Mouse (Mus musculus) spleen, adult 2 months (tissue): ENCODE results near the gene Rhoc. TPM values are rescaled to one million over a fixed set of nuclear protein-coding genes. Genes with fewer than 3 reads are reported as not detected.
A peak's percentile ranks its signal among the peaks of the same experiment; 100 is the strongest.

Experiments used
- DNase-seq, 2 experiments: peaks; one replicate each; pipeline versions ENCODE4 v3.0.0 to v3.0.0-alpha.2; 2012 to 2021; ENCODE audit warnings: low spot score in 2 of 2, low read depth in 1 of 2
- H3K27ac ChIP-seq: fragments of 200-500 bp; 2 replicates; pipeline ENCODE4 v1.5.1; 2012; ENCODE audit warnings: low read length, inconsistent platforms; ENCODE audit not compliant: insufficient read depth
- H3K27me3 ChIP-seq: fragments of 200-500 bp; 2 replicates; pipeline ENCODE4 v1.6.1; 2012; ENCODE audit warnings: mild to moderate bottlenecking, moderate library complexity, low read length, inconsistent platforms; ENCODE audit not compliant: control insufficient read depth, insufficient read depth
- H3K36me3 ChIP-seq: fragments of 200-500 bp; 2 replicates; pipeline ENCODE4 v1.6.1; 2012; ENCODE audit warnings: mild to moderate bottlenecking, low read length, inconsistent platforms; ENCODE audit not compliant: control insufficient read depth, insufficient read depth
- H3K4me1 ChIP-seq: fragments of 200-500 bp; 2 replicates; pipeline ENCODE4 v1.6.1; 2011; ENCODE audit warnings: inconsistent platforms; ENCODE audit not compliant: control insufficient read depth, insufficient read depth, insufficient read length
- H3K4me3 ChIP-seq: fragments of 200-500 bp; 2 replicates; pipeline ENCODE4 v1.5.1; 2011; ENCODE audit warnings: mild to moderate bottlenecking, inconsistent platforms; ENCODE audit not compliant: insufficient read depth, insufficient read length; ENCODE audit errors: extremely low read depth
- CTCF ChIP-seq: fragments of 200-500 bp; IDR thresholded peaks from 2 replicates; pipeline ENCODE4 v1.5.1; 2011; ENCODE audit warnings: mild to moderate bottlenecking, inconsistent platforms; ENCODE audit not compliant: insufficient read depth, insufficient read length, insufficient replicate concordance; ENCODE audit errors: extremely low read depth
- POLR2A ChIP-seq: fragments of 200-500 bp; IDR thresholded peaks from 2 replicates; pipeline ENCODE4 v1.6.1; 2011; ENCODE audit warnings: low read depth, low read length, inconsistent platforms
- WGBS: fragments of 180-500 bp; shearing (Covaris S2); methylation state at CpG from one replicate; pipeline ENCODE4 v1.1.7; 2018; 5-methylcytosine and 5-hydroxymethylcytosine counted together
- polyA plus RNA-seq: library from polyadenylated mRNA; depleted of rRNA; stranded (reverse); fragments of >200 nt; gene quantifications from 2 replicates; pipeline ENCODE4 v1.2.3, GENCODE M21; 2012

Gene Rhoc
- polyA plus RNA-seq, 1 experiment: 15.1 TPM

- Histone ChIP-seq H3K4me1 (peaks cover 24% of the 10 kb centered on the region; the same call in 1 of the 2 replicates), H3K4me3 (no peak overlapping the region), H3K27ac (no peak overlapping the region), H3K27me3 (peaks cover 10% of the 10 kb centered on the region), H3K36me3 (no peaks in the 10 kb centered on the region)
- DNase-seq: no peak
- WGBS: 95% methylated on average over 6 of the region's 6 CpGs
- TF ChIP-seq CTCF: no peak
- TF ChIP-seq POLR2A: no peak
Measured at GRCm38 (mm10) chr3:104785284-104785683, 2.9 kb upstream of the Rhoc start.

- H3K4me3 ChIP-seq: peak overlapping the region; percentile 58
- no peak overlapping the region for H3K27ac ChIP-seq
- no peak for TF ChIP-seq POLR2A
- TF ChIP-seq CTCF: peak; percentile 44; the same call in 1 of the 2 replicates
- peak in 1 of 2 experiments; percentile 35 for DNase-seq
- H3K36me3 ChIP-seq: no peaks in the 10 kb centered on the region
- WGBS: 3% methylated on average over 44 of the region's 52 CpGs
- peaks cover 12% of the 10 kb centered on the region; the same call in 1 of the 2 replicates for H3K4me1 ChIP-seq
- 0 out of 2 replicates have a peak, but pooled peaks cover 2% of the 10 kb centered on the region for H3K27me3 ChIP-seq
Measured at GRCm38 (mm10) chr3:104788561-104789311, 561 bp downstream of the Rhoc start.

GRCm38 (mm10) chr3:104789312-104789605 lies 1.1 kb downstream of the Rhoc start:
- Histone ChIP-seq H3K27me3 (0 out of 2 replicates have a peak, but pooled peaks cover 2% of the 10 kb centered on the region), H3K4me3 (peak overlapping the region; percentile 58), H3K27ac (no peak overlapping the region), H3K36me3 (no peaks in the 10 kb centered on the region), H3K4me1 (peaks cover 7% of the 10 kb centered on the region; the same call in 1 of the 2 replicates)
- TF ChIP-seq CTCF (no peak), POLR2A (no peak)
- WGBS: 46% methylated on average over 10 of the region's 10 CpGs
- no peak for DNase-seq

- 0 out of 2 replicates have a peak, but pooled peaks cover 2% of the 10 kb centered on the region for H3K27me3 ChIP-seq
- 78% methylated on average over 13 of the region's 13 CpGs for WGBS
- TF ChIP-seq POLR2A (no peak), CTCF (no peak)
- H3K36me3 ChIP-seq: peaks cover 3% of the 10 kb centered on the region; the same call in 1 of the 2 replicates
- no peak overlapping the region for H3K27ac ChIP-seq
- H3K4me1 ChIP-seq: peaks cover 5% of the 10 kb centered on the region; the same call in 1 of the 2 replicates
- H3K4me3 ChIP-seq: no peak overlapping the region
- no peak for DNase-seq
Measured at GRCm38 (mm10) chr3:104789822-104790221, 1.6 kb downstream of the Rhoc start.

- TF ChIP-seq CTCF (no peak), POLR2A (no peak)
- Histone ChIP-seq H3K27ac (no peak overlapping the region), H3K27me3 (0 out of 2 replicates have a peak, but pooled peaks cover 2% of the 10 kb centered on the region), H3K36me3 (peaks cover 4% of the 10 kb centered on the region), H3K4me3 (no peak overlapping the region), H3K4me1 (peaks cover 5% of the 10 kb centered on the region; the same call in 1 of the 2 replicates)
- no peak for DNase-seq
- WGBS: 69% methylated on average over 6 of the region's 6 CpGs
Measured at GRCm38 (mm10) chr3:104790401-104790937, 2.3 kb downstream of the Rhoc start.

GRCm38 (mm10) chr3:104791017-104791416 lies 2.8 kb downstream of the Rhoc start:
- TF ChIP-seq POLR2A (no peak), CTCF (no peak)
- H3K36me3 ChIP-seq: peaks cover 5% of the 10 kb centered on the region
- no peak overlapping the region for H3K4me3 ChIP-seq
- peaks cover 5% of the 10 kb centered on the region; the same call in 1 of the 2 replicates for H3K4me1 ChIP-seq
- no peak overlapping the region for H3K27ac ChIP-seq
- 87% methylated on average over 4 of the region's 4 CpGs for WGBS
- no peak for DNase-seq
- 0 out of 2 replicates have a peak, but pooled peaks cover 2% of the 10 kb centered on the region for H3K27me3 ChIP-seq
